Mouse (Mus musculus) myocyte (in vitro differentiated cells): ENCODE data around the gene Sntb2. TPM values are rescaled to one million over a fixed set of nuclear protein-coding genes. Genes with fewer than 3 reads are reported as not detected.

Source experiments
- H3K27me3 ChIP-seq: one replicate; pipeline ENCODE4 v1.6.1; 2011; ENCODE audit not compliant: control insufficient read depth, insufficient read depth, insufficient read length
- H3K36me3 ChIP-seq: one replicate; pipeline ENCODE4 v1.6.1; 2011; ENCODE audit not compliant: control insufficient read depth, insufficient read depth
- H3K4me2 ChIP-seq: one replicate; pipeline ENCODE4 v1.6.1; 2011; ENCODE audit warnings: low read depth, control low read depth
- H3K4me3 ChIP-seq: one replicate; pipeline ENCODE4 v1.5.1; 2011; ENCODE audit warnings: mild to moderate bottlenecking, control low read depth, moderate library complexity
- H3K79me2 ChIP-seq: one replicate; pipeline ENCODE4 v1.6.1; 2011; ENCODE audit not compliant: control insufficient read depth, insufficient read depth
- H3ac ChIP-seq: one replicate; pipeline ENCODE4 v1.6.1; 2011; ENCODE audit not compliant: control insufficient read depth, insufficient read length
- CEBPB ChIP-seq: IDR thresholded peaks from 2 replicates; pipeline ENCODE4 v1.6.1; 2011; ENCODE audit warnings: mild to moderate bottlenecking, moderate library complexity; ENCODE audit not compliant: poor library complexity, insufficient read depth, severe bottlenecking
- E2F4 ChIP-seq: IDR thresholded peaks from one replicate; pipeline ENCODE4 v1.6.1; 2011; ENCODE audit warnings: mild to moderate bottlenecking, control low read depth, moderate library complexity; ENCODE audit not compliant: insufficient read depth
- MAX ChIP-seq: IDR thresholded peaks from one replicate; pipeline ENCODE4 v1.6.1; 2011; ENCODE audit warnings: low read depth, mild to moderate bottlenecking, control low read depth
- MYOD1 ChIP-seq, 3 experiments: IDR thresholded peaks; one replicate each; pipeline ENCODE4 v1.6.1; 2011; ENCODE audit warnings: control low read depth in 2 of 3, low read depth in 2 of 3, mild to moderate bottlenecking in 2 of 3, moderate library complexity in 1 of 3; ENCODE audit not compliant: insufficient read length in 2 of 3, control insufficient read depth in 1 of 3
- MYOG ChIP-seq, 3 experiments: IDR thresholded peaks; one replicate each; pipeline ENCODE4 v1.6.1; 2011; ENCODE audit warnings: control low read depth in 2 of 3, low read depth in 2 of 3, mild to moderate bottlenecking in 2 of 3; ENCODE audit not compliant: insufficient read length in 2 of 3, control insufficient read depth in 1 of 3, insufficient read depth in 1 of 3
- POLR2A ChIP-seq: IDR thresholded peaks from one replicate; pipeline ENCODE4 v1.6.1; 2011; ENCODE audit warnings: low read depth, mild to moderate bottlenecking, control low read depth, moderate library complexity; ENCODE audit not compliant: insufficient read length
- POLR2AphosphoS2 ChIP-seq: IDR thresholded peaks from one replicate; pipeline ENCODE4 v1.6.1; 2011; ENCODE audit warnings: low read depth, control low read depth; ENCODE audit not compliant: insufficient read length
- REST ChIP-seq: IDR thresholded peaks from one replicate; pipeline ENCODE4 v1.6.1; 2011; ENCODE audit warnings: mild to moderate bottlenecking, control low read depth, moderate library complexity; ENCODE audit not compliant: insufficient read depth, insufficient read length
- SRF ChIP-seq: IDR thresholded peaks from one replicate; pipeline ENCODE4 v1.6.1; 2011; ENCODE audit warnings: low read depth; ENCODE audit not compliant: control insufficient read depth, insufficient read length
- TCF12 ChIP-seq: IDR thresholded peaks from one replicate; pipeline ENCODE4 v1.6.1; 2011; ENCODE audit warnings: mild to moderate bottlenecking, control low read depth; ENCODE audit not compliant: poor library complexity, insufficient read depth, severe bottlenecking
- TCF3 ChIP-seq: IDR thresholded peaks from one replicate; pipeline ENCODE4 v1.6.1; 2011; ENCODE audit warnings: low read depth, control low read depth; ENCODE audit not compliant: insufficient read length
- USF1 ChIP-seq: IDR thresholded peaks from one replicate; pipeline ENCODE4 v1.6.1; 2011; ENCODE audit warnings: low read depth, mild to moderate bottlenecking, control low read depth, moderate library complexity
- polyA plus RNA-seq: library from polyadenylated mRNA; unstranded; fragments of >200 nt; fragmentation: generic; extraction: Trizol; gene quantifications from one replicate; pipeline ENCODE4 v1.2.1, GENCODE M21; 2012; ENCODE audit warnings: missing spikeins

The Sntb2 gene
- polyA plus RNA-seq, 1 experiment, result 5.6 TPM

- TF ChIP-seq SRF (no peak), POLR2AphosphoS2 (no peak), REST (no peak), POLR2A (no peak), TCF12 (no peak), MYOG (IDR thresholded peaks at IDR 0.05; ENCODE audit: control insufficient read depth in 1 of 3, insufficient read depth in 1 of 3, insufficient read length in 2 of 3, low read depth in 2 of 3) (no peak), MAX (no peak), TCF3 (no peak), USF1 (no peak), E2F4 (no peak), CEBPB (no peak), MYOD1 (IDR thresholded peaks at IDR 0.05; ENCODE audit: control insufficient read depth in 1 of 3, insufficient read length in 2 of 3, low read depth in 2 of 3) (no peak)
- Histone ChIP-seq H3K4me2 (no peak overlapping the region), H3K4me3 (no peak overlapping the region), H3K27me3 (no peaks in the 10 kb centered on the region), H3K36me3 (no peaks in the 10 kb centered on the region), H3ac (no peak overlapping the region), H3K79me2 (no peaks in the 10 kb centered on the region)
Observed at GRCm38 (mm10) chr8:106929921-106930320, 5.6 kb upstream of the Sntb2 start.

- no peaks in the 10 kb centered on the region for H3K36me3 ChIP-seq
- H3K27me3 ChIP-seq, result no peaks in the 10 kb centered on the region
- peaks cover 13% of the 10 kb centered on the region for H3K79me2 ChIP-seq
- H3ac ChIP-seq, result no peak overlapping the region
- H3K4me2 ChIP-seq, result no peak overlapping the region
- no peak overlapping the region for H3K4me3 ChIP-seq
- TF ChIP-seq MYOG (IDR thresholded peaks at IDR 0.05; ENCODE audit: control insufficient read depth in 1 of 3, insufficient read depth in 1 of 3, insufficient read length in 2 of 3, low read depth in 2 of 3) (no peak), CEBPB (no peak), POLR2AphosphoS2 (no peak), POLR2A (no peak), MAX (no peak), REST (no peak), USF1 (no peak), MYOD1 (IDR thresholded peaks at IDR 0.05; ENCODE audit: control insufficient read depth in 1 of 3, insufficient read length in 2 of 3, low read depth in 2 of 3) (no peak), E2F4 (no peak), TCF12 (no peak), TCF3 (no peak), SRF (no peak)
Observed at GRCm38 (mm10) chr8:106932376-106933065, 3.0 kb upstream of the Sntb2 start.

GRCm38 (mm10) chr8:106933506-106934143, 1.9 kb upstream of the Sntb2 start:
- Histone ChIP-seq H3K79me2 (peaks cover 24% of the 10 kb centered on the region), H3K36me3 (no peaks in the 10 kb centered on the region), H3ac (no peak overlapping the region), H3K27me3 (no peaks in the 10 kb centered on the region), H3K4me3 (no peak overlapping the region), H3K4me2 (no peak overlapping the region)
- TF ChIP-seq MYOG (IDR thresholded peaks at IDR 0.05; ENCODE audit: control insufficient read depth in 1 of 3, insufficient read depth in 1 of 3, insufficient read length in 2 of 3, low read depth in 2 of 3) (no peak), TCF3 (no peak), SRF (no peak), MAX (no peak), CEBPB (no peak), REST (no peak), USF1 (no peak), POLR2A (no peak), MYOD1 (IDR thresholded peaks at IDR 0.05; ENCODE audit: control insufficient read depth in 1 of 3, insufficient read length in 2 of 3, low read depth in 2 of 3) (no peak), E2F4 (no peak), POLR2AphosphoS2 (no peak), TCF12 (no peak)

- no peak overlapping the region for H3K4me2 ChIP-seq
- H3K27me3 ChIP-seq, result no peaks in the 10 kb centered on the region
- peaks cover 32% of the 10 kb centered on the region for H3K79me2 ChIP-seq
- TF ChIP-seq MAX (no peak), USF1 (no peak), POLR2AphosphoS2 (no peak), E2F4 (no peak), TCF12 (no peak), POLR2A (no peak), MYOG (IDR thresholded peaks at IDR 0.05; ENCODE audit: control insufficient read depth in 1 of 3, insufficient read depth in 1 of 3, insufficient read length in 2 of 3, low read depth in 2 of 3) (no peak), REST (no peak), CEBPB (no peak), TCF3 (no peak), MYOD1 (IDR thresholded peaks at IDR 0.05; ENCODE audit: control insufficient read depth in 1 of 3, insufficient read length in 2 of 3, low read depth in 2 of 3) (no peak), SRF (no peak)
- no peaks in the 10 kb centered on the region for H3K36me3 ChIP-seq
- peak overlapping the region; percentile 62 for H3K4me3 ChIP-seq
- no peak overlapping the region for H3ac ChIP-seq
Observed at GRCm38 (mm10) chr8:106934226-106934977, 1.1 kb upstream of the Sntb2 start.
